Mouse (Mus musculus): ENCODE data around the gene Map3k11.
"Not testable (repeated sequence)": the region's sequence is repeated elsewhere in the genome, so short reads cannot be mapped to it uniquely, and the experiment has no call there.

Map3k11 gene

GRCm38 (mm10) chr19:5668372-5668771, 20.2 kb upstream of the Map3k11 start:
- no peak for DNase-seq

GRCm38 (mm10) chr19:5680432-5680831, 8.1 kb upstream of the Map3k11 start:
- DNase-seq = no peak

- no peak for DNase-seq
Measured at GRCm38 (mm10) chr19:5684236-5684635, 4.3 kb upstream of the Map3k11 start.

- DNase-seq = no peak
Measured at GRCm38 (mm10) chr19:5684985-5685384, 3.6 kb upstream of the Map3k11 start.

GRCm38 (mm10) chr19:5685431-5685830, 3.1 kb upstream of the Map3k11 start:
- DNase-seq = no peak

- DNase-seq = no peak
Measured at GRCm38 (mm10) chr19:5685861-5686260, 2.7 kb upstream of the Map3k11 start.

GRCm38 (mm10) chr19:5686437-5686836, 2.1 kb upstream of the Map3k11 start:
- no peak for DNase-seq

- not testable (repeated sequence) for DNase-seq
Measured at GRCm38 (mm10) chr19:5686954-5687353, 1.6 kb upstream of the Map3k11 start.

- DNase-seq = no peak
Measured at GRCm38 (mm10) chr19:5687738-5688137, 804 bp upstream of the Map3k11 start.

- no peak for DNase-seq
Measured at GRCm38 (mm10) chr19:5689088-5689428, 516 bp downstream of the Map3k11 start.

GRCm38 (mm10) chr19:5689565-5690342, 1.2 kb downstream of the Map3k11 start:
- DNase-seq = peak; percentile 88

GRCm38 (mm10) chr19:5690343-5690735, 1.8 kb downstream of the Map3k11 start:
- peak; percentile 37 for DNase-seq

- no peak for DNase-seq
Measured at GRCm38 (mm10) chr19:5691601-5692000, 3.1 kb downstream of the Map3k11 start.

GRCm38 (mm10) chr19:5692086-5692912, 3.8 kb downstream of the Map3k11 start:
- peak; percentile 62 for DNase-seq

GRCm38 (mm10) chr19:5692913-5693396, 4.4 kb downstream of the Map3k11 start:
- no peak for DNase-seq

GRCm38 (mm10) chr19:5693801-5694200, 5.3 kb downstream of the Map3k11 start:
- DNase-seq = no peak

- DNase-seq = no peak
Measured at GRCm38 (mm10) chr19:5695849-5696462, 7.4 kb downstream of the Map3k11 start.

GRCm38 (mm10) chr19:5704163-5704800, 15.7 kb downstream of the Map3k11 start, which contains the start of gene Kcnk7:
TSS of gene Kcnk7 (plus strand) at chr19:5704367.
- no peak for DNase-seq

- DNase-seq = no peak
Measured at GRCm38 (mm10) chr19:5704801-5705571, 16.4 kb downstream of the Map3k11 start.

GRCm38 (mm10) chr19:5710068-5710467, 21.5 kb downstream of the Map3k11 start:
- DNase-seq = no peak

- no peak for DNase-seq
Measured at GRCm38 (mm10) chr19:5710581-5710980, 22.0 kb downstream of the Map3k11 start.

GRCm38 (mm10) chr19:5711218-5711617, 22.7 kb downstream of the Map3k11 start:
- DNase-seq = peak; percentile 70

Measured in layer of hippocampus, adult 9-11 months (tissue).